Mouse (Mus musculus): ENCODE measurements around the gene Ywhaq. TPM values are rescaled to one million over a fixed set of nuclear protein-coding genes. Genes with fewer than 3 reads are reported as not detected.

Ywhaq gene
- total RNA-seq, 2 experiments from 2014 or later, result 454 to 540 TPM

DNA sequence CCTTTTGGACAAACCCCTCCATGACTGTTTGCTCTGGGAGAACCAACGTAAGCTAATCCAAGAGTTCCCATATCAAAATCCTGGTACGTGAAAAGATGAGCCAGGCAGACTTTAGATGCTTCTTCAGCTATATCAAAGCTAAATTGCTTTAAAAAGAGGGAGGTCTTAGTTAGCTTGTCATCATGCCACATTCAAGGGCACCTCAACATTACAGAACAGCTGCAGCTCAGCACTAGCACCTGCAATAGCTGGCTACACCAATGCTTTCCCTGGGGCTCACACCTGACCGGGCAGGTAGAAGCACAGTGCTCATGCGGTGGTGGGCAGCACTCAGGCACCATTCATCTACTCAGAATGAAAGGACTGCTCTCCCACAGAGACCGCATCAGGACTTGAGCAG lies 76.8 kb downstream of the Ywhaq start:
- no peak for DNase-seq (ENCODE audit: extremely low spot score in 1 of 2, low spot score in 1 of 2)

Other genes with a start within 250 kb of the Ywhaq start
- gene Cpsf3, start 132.2 kb downstream of the Ywhaq start, total RNA-seq (2021), result 10 to 100 TPM; 48.2 to 50.7 TPM
- gene Itgb1bp1, start 131.4 kb downstream of the Ywhaq start, total RNA-seq (2021), result 10 to 100 TPM; 44.4 to 48.6 TPM
- gene Iah1, start 101.2 kb downstream of the Ywhaq start, total RNA-seq (2021), result 10 to 100 TPM; 13.5 to 14.3 TPM
- gene Adam17, start 44.0 kb downstream of the Ywhaq start, total RNA-seq (2021), result 10 to 100 TPM; 17.6 to 22.0 TPM

Data from layer of hippocampus, postnatal 25 days (tissue).